Mouse (Mus musculus): ENCODE results near the gene Tbc1d17.

Gene Tbc1d17

DNA sequence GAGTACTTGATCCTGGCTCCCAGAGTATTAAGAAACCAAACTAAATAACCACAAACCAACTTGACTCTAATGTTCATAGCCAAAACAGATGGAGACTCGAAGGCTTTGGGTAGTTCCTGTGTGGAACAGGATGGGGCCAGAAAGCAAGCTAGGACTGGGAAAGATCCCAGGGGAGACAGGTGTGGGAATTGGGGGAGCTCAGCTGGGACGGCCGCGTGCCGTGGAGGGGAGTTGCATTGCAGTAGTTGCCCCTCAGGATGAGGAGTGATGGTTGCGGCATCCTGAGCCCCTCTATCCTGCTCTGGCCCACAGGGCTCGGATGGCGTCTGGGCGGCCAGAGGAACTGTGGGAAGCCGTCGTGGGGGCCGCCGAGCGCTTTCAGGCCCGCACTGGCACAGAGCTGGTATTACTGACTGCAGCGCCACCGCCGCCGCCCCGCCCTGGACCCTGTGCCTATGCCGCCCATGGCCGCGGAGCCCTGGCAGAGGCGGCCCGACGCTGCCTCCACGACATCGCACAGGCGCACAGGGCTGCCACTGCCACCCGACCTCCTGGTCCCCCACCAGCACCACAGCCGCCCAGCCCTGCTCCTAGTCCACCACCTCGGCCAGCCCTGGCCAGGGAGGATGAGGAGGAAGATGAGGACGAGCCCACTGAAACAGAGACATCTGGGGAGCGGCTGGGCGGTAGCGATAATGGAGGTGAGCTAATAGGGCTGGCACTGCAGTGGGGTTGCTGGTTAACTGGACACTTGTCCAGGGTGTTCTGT is 3.6 kb upstream of the Tbc1d17 start:
- DNase-seq, result no peak

DNA sequence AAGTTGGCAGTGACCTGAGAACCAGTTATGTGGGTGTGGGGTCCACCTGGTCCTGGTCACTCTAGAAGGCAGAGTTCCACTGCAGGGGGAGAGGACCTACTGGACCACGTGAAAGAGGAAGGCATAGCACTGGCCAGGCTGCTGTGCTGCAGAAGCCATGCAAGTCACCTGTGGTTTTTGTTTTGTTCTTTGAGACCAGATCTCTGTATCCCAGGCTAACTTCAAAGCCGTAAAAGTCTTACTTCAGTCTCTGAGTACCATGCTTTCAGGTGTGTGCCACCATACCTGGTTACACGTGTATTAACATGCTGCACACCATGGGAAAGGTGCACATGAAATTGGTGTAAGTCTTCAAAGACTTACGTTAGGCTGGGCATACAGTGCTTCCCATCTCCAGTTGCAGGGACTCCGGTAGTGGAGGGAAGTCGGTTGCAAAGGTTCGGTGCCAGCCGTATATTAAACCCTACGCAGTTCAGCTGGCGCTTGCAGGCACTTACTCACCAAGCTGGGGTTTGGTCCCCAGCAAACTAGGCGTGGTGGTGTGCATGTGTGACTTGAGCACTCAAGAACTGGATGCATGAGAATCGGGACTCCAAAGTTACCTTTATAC is 2.9 kb upstream of the Tbc1d17 start:
- DNase-seq, result no peak

DNA sequence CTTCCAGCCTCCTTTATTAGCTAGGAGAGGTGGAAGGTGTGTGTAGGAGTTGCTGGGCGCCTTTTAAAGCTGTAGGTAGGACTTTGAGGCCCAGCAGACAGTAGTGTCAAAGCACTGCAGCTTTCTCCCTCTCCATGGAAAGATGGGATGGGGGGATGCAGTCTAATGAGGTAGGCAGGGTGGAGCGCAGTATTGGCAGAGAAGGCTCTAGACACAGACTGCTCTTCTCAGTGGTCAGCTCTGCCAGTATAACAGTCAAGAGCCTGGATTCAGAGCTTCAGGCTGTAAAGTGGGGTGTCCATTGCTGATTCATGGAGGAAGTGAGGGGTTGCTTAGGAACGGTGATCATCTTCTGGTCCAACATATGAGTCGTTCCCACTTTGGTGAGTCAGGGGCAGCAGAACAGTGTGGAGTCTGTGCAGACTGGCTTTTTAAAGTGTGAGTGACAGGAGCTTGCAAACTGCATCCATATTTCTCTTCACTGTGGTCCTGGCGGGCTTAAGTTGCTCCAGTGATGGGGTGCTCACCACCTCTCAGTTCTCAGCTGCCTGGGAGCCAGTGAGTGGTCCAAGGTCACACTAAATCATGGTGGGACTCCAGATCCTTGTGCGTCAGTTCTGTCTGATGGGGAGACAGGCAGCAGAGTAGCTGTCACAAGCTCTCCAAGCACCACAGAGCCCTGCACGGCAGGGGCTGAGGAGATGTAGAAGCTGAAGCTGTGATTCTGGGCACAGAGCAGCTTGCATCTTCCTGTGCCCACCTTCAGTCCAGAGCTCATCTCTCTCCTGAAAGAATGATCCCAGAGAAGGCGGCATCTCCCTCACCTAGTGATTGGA is 2.1 kb upstream of the Tbc1d17 start:
- no peak for DNase-seq

DNA sequence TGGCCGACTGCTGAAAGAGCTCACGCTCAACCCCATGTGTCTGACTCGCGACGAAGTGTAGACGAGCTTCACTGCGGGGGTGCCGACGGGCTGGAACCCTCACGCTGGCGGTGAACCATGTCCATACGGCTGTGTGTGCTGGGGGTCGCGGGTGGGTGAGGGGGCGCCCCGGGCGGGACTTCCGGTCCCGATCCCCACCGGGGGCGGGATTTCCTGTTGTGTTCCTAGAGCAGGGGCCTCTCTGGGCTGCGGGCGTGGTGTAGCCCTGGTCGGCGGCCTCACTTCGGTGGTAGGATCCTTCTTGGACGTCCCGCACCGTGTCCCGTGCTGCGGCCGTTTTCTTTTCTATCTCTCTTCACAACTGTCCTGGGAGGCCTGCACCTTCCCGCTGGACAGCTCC is 1.3 kb upstream of the Tbc1d17 start:
- DNase-seq, result peak; percentile 83 to 86

DNA sequence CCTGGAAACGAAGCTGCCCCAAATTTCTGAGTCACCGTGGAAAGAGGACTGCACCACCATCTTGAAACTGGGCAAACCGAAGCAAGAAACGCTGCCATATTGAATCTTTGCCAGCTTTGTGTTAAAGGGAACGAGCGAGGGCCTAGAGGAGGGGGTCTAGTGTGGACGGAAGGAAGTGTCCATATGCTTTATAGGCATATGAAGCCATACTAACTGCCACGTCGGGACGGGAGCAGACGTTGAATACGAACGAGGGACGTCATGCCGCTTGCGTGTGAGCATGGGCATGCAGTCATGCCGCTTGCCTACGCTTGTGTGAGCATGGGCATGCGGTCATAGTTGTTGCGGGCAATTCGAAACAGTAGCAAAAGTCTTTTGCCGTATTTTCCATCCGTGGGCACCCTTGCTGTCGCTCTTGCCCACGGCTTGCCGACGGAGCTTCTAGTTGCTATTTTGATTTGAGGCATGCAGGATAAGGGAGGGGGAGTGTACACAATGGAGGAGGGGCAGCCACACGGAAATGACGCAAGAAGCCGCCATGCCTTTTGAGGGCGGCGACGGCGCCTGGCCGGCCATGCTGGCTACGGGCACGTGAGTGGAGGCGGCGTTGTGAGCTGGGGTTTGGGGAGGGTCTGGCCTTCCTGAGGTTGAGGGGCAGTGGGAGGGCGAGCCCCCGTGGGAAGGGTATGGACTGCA is 685 bp upstream of the Tbc1d17 start:
- peak; percentile 93 to 94 for DNase-seq

DNA sequence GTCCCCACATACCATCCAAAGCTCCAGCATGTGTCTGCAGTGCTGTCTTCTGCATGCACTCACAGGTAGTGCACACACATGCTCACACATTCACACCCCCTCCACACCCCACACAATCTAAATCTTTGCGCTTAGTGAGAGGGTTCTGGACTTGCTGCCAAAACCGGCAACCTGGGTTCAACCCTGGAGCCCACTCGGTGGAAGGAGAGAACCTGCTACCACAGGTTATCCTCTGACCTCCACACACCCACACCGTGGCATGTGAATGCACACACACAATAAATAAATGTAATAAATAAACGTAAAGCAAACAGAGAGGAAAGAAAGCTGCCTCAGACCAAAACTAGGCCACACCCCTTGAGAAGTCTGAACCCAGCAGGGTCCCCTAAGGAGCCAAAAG is 1.1 kb downstream of the Tbc1d17 start:
- no peak for DNase-seq

DNA sequence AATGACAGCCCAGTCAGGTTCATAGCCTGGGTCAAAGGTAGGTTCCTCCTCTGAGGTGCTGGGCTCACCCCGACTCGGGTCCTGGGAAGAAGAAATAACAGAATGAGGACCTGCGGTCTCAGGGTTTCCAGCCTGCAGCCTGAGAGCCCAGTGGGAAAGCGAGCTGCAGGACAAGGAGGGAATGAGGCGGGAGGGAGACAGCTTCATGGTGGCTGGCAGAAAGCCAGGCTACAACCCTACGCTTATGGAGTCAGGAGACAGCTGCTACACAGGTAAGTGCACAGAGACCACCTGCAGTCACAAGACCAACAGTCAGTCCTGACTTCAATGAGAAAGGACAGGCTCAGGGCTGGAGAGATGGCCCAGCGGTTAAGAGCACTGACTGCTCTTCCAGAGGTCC is 2.1 kb downstream of the Tbc1d17 start:
- no peak for DNase-seq

DNA sequence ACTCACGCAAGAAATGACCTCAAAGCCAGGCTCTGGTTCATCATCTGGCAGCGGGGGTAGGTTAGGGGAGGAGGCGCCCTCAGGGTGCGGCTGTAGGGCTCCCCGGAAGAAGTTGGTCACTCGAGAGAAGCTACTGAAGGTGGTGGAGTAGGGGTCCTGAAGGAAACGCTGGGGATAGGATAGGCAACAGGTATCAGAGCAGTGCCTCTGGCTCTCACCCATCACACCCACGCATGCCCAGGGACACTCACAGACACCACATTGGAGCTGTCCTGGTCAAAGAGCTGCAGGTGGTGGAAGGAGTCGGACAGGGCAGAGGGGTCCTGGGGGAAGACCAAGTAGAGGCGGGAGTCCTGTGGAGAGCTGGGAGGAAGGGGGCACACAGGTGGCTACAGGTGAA is 3.9 kb downstream of the Tbc1d17 start:
- DNase-seq, result no peak

DNA sequence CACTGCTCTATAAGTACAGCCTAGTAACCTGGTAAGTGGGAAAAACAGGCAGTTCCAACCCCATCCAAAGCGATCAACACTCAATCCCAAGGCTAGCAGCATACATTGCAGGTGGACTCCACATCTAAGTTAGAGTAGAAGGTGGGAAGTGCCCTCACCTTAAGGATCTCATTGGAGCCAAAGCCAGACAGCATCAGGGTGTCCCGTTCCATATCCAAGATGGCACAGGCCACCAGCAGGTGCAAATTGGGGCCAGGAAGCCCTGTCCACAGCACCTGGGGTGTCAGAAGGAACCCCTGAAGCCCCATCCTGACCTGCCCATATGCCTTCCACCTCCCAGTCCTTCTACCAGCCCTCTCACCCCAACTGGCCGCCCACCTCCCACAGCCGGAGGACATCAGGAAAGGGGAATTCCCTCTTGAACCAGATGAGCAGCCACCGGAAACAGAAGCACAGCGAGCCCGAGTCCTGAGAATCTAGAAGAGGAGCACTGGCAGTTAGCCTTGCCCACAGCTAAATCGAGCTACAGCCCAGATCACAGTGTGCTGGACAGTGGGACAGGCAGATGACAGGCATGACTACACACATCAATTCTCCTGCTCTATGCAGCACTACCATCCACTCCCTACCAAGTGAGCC is 6.9 kb downstream of the Tbc1d17 start:
- no peak for DNase-seq

DNA sequence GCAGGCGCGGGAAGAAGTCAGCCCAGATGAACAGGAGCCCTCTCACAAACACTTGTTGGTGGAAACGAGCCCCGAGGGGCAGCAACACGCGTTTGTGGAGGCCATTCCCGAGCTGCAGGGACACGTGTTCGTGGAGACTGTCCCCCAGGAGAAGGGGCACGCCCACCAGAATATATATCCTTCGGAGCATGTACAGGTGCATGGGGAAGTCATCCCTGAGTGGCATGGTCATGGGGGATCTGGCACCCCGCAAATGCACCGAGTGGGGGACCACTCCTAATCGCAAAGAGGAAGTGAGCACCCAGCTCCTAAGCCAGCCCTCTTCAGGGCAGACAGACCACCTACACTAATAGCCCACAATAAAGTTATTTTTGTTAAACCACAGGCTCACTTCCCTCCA is 8.5 kb downstream of the Tbc1d17 start:
- no peak for DNase-seq

DNA sequence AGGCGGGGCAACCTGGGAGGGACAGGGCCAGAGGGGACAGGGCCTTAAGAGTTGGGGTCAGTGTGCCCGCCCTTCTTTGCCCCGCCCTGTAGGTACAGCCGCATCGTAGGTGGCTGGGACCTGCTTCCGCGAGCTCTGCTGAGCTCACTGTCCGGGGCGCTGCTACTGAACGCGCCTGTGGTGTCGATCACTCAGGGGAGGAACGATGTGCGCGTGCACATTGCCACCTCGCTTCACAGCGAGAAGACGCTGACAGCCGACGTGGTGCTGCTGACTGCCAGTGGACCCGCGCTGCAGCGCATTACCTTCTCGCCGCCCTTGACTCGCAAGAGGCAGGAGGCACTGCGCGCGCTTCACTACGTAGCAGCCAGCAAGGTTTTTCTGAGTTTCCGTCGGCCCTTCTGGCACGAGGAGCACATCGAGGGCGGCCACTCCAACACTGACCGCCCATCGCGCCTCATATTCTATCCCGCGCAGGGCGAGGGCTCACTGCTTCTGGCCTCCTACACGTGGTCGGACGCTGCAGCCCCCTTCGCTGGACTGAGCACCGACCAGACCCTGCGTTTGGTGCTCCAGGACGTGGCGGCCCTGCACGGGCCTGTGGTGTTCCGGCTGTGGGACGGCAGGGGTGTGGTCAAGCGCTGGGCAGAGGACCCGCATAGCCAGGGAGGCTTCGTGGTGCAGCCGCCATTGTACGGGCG is 9.2 kb downstream of the Tbc1d17 start:
- peak; percentile 55 to 69 for DNase-seq

DNA sequence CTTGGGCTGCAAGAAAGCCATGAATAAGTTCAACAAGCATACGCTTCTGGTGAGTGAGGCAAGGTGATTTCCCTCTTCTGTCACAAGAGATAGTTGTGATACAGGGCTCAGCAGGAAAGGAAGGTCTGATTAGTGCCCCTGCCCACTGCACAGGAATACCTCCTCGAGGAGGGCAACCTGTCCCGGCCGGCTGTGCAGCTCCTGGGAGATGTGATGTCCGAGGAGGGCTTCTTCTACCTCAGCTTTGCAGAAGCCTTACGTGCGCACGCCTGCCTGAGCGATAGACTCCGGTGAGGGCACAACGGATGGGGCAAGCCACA is 9.7 kb downstream of the Tbc1d17 start:
- DNase-seq, result no peak

DNA sequence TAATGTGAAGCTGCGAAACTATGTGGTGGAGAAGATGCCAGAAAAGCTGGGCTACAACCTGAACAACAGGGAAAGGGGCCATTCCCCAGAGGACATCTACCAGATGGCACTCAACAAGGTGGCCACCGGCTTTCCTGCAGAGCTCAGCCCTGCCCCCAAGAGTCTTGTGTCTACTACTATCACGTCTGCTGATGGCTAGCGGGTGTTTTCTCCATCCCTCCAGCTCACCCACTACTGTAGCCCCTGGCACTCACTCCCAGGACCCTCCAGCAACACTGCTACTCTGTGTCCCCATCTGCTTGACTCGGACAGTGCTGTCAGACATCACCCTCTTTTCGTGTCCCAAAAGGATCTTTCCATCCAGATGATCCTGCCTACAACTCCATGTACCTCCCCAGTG is 10.8 kb downstream of the Tbc1d17 start:
- DNase-seq, result no peak

DNA sequence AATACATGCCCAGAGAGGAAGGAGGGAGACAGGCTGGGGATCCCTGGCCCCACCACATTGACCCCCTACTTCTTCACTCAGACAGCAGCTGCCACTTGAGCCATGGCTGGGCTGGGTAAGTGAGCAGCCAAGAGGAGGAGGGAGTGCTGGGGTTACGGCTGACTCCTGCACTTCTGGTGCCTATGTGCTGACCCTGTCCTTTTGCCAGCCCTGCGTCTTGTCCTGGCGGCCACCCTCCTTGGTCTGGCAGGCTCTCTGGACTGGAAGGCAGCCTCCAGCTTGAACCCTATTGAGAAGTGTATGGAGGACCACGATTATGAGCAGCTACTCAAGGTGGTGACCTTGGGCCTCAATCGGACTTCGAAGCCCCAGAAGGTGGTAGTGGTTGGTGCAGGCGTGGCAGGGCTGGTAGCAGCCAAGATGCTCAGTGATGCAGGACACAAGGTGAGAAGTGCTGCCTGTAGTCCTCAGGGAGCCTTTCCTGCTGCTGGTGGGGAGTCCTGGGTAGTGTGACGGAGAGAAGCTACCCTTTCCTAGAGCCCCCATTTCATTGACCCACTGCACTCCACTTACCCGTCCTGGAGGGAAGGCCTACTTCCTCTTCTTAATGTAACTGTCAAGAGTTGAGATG is 12.3 kb downstream of the Tbc1d17 start:
- DNase-seq, result no peak

DNA sequence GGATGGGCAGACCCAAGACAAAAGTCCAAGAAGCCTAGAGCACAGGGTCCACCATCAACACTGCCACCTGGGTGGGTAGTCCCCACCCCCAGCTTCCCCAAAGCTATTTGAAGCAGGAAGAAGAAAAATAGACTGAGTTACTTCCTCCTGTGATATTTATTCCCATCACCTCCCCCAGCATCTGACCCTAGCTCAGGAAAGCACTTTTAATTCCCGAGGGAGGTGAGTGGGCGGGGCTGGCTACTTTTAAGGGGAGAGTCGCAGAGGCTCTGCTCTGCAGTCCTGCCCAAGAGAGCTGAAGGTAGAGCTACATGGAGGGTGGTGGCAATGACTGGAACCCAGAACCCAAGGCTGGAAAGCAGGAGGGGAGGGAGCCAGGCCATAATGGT is 12.9 kb downstream of the Tbc1d17 start:
- DNase-seq, result no peak

DNA sequence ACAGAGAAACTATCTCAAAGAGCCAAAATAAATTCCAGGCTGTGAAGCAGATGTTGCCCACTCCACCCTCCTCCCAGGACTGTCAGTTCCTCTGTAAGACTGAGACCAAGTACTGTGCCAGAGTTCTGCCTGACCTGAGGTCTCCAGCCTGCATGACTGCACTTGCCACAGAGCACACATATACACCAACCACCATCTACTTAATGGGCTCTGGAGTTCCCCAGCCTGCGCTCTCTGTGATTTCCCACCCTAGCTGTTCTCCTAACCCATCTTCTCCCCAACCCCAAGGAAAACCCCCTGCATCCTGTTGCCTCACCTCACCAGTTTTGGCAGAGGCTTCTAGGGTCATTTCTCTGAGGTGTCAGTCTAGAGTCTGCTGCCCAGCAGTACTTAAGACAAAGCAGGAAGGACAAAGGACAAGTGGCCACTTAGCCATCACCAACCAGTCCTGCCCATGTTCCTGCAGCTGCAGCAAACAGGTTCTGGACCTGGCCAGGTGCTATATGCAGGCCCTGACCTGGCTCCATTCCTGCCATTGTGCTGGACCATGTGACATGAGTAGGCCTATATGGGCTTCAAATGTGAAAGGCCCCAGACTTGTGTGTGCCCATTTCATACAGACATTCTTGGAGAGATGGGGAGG is 13.4 kb downstream of the Tbc1d17 start:
- peak in 1 of 2 experiments; percentile 51 for DNase-seq

DNA sequence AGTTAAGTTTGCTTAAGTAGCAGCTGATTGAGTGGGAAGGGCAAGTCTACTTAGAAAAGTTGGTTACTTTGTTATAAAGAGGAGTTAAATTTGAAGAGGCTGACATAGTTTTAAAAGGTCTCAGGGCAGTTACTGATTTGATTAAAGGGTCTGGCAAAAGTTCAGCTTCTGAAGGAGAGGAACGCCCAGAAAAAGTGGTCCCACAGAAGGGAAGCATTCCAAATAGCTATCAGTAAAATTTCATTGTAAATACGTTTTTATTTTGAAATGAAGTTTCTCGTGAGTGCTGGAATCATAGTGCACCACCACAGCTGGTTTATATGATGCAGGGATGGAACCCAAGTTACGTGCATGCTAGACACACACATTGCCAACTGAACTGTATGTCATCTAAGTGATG is 16.1 kb downstream of the Tbc1d17 start:
- DNase-seq, result no peak

DNA sequence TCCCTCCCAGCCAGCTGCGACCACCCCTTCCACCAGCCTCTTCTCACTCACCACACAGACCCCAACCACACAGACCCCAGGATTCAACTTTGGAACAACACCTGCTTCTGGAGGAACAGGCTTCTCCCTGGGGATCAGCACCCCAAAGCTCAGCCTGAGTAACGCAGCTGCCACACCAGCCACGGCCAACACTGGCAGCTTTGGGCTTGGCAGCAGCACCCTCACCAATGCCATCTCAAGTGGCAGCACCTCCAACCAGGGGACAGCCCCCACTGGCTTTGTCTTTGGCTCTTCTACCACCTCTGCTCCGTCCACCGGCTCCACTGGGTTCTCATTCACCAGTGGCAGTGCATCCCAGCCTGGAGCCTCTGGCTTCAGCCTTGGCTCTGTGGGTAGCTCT is 20.2 kb downstream of the Tbc1d17 start:
- DNase-seq, result no peak

DNA sequence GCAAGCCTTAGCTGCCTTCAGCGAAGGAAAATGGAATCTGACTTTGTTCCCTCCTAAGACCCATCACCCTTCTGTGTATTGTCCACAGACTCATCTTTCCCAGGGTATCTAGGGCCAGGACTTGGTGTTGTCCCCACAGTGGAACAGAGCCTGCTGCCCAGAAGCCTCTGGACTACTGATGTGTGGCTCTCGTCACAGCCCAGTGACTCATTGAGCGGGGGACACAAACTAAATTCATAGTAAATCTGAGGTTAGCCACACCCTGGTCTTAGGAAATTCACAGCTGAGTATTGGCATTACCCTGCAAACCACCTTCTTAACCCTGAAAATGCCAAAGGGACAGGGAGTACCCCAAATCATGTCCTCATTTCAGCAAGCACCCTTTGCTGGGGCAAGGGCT is 22.1 kb downstream of the Tbc1d17 start:
- DNase-seq, result no peak

DNA sequence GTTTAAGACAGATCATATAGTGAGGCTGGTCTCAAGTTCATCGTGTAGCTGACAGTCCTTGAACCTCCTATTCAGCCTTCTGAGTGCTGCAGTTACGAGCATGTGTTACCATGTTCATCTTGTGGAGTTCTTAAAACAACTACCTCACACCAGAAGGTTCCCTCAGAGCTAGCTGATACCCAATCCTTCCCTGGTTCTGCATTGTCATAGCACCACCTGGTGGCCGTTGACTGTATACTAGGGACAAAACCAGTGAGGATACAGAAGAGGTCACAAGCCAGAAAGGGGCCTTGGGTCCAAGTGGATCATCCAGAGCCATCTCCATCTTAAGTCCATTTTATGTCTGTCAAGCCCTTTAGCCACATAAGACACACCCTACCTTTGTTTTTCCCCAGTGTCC is 24.0 kb downstream of the Tbc1d17 start:
- DNase-seq, result peak; percentile 59 to 84

DNA sequence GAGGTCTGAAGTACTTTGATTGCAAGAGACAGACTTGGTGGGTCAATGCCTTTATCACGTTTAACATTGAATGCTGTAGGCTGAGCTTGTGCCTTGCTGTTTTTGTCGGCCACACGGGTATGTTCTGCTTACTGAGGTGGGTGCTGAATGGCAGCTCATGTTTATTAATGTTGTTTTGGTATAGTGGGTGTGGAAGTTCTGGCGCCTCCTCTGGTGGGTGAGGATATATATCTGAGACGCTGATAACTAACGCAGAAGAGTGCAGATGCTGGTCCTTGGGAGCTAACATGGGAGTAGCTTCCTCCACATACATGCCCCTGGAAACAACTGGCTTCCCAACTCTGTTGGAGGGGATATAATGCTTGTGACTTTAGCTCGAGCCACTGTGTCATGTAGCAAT is 25.5 kb downstream of the Tbc1d17 start:
- peak in 1 of 2 experiments; percentile 13 for DNase-seq

All from lung, postnatal 4 days (tissue).